Mouse (Mus musculus) G1E-ER4 (cell line): Measurements from ENCODE around the gene Tpbg. TPM values are rescaled to one million over a fixed set of nuclear protein-coding genes. Genes with fewer than 3 reads are reported as not detected.

Experiments
- GATA1 ChIP-seq: IDR thresholded peaks from one replicate; pipeline ENCODE4 v1.8.0; 2012; ENCODE audit warnings: low read length, inconsistent platforms
- polyA plus RNA-seq: library from polyadenylated mRNA; stranded (reverse); fragments of >175 nt; gene quantifications from 2 replicates; pipeline ENCODE4 v1.2.3, GENCODE M21; 2012

Gene Tpbg
- polyA plus RNA-seq, 1 experiment: not detected

GRCm38 (mm10) chr9:85862562-85862961 is 20.4 kb downstream of the Tpbg start:
- no peak for TF ChIP-seq GATA1

DNA sequence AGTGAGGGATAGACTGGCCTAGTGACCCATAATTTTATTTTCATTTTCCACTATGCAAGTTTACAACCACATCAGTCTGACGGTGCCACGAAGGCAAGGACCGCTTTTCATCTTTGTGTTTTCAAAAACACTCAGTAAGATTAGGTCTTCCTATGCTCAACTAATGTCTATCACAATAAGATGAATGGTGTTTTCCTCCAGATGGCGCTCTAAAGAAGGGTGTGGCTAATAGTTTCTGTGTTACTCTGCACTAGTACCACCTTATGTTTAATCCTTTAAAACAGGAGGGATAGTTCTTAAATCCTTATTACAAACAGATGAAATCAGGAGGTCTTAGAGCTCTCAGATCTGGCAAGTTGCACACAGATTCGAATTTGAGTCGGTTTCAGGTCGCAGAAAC is 30.7 kb downstream of the Tpbg start:
- no peak for TF ChIP-seq GATA1

DNA sequence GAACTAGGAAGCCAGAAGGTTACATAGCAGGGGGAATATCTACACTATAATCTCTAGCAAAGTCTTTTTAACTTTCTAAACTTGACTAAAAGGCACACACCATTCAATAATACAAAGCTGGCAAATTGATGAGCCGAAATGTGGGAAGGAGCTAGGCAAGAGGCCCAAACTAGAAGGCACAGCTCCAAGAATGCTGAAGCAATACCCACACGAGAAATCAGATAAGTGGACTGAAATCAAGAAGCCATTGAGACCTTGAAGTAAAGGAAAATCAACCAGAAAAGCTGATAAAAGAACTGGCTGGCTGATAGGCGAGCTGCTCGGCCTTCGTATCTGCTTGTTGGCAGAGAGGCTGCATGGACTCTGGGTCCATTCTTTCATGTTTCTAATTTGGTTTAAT is 51.5 kb downstream of the Tpbg start:
- no peak for TF ChIP-seq GATA1

Other genes starting within 250 kb of the Tpbg start
- gene Ibtk, start 93.0 kb upstream of the Tpbg start, polyA plus RNA-seq: 17.3 and 30.1 TPM in 2 replicates